Mouse (Mus musculus): ENCODE results near the gene 9030612E09Rik.

- TF ChIP-seq CTCF (IDR thresholded peaks at IDR 0.05; ENCODE audit: extremely low read depth, insufficient read depth, insufficient read length, insufficient replicate concordance) (no peak), POLR2A (IDR thresholded peaks at IDR 0.05; ENCODE audit: low read depth, low read length) (no peak)
These were observed 3.4 kb upstream of the 9030612E09Rik start for GRCm38 (mm10) chr10:43171106-43171505.

Data from spleen, adult 2 months (tissue).